Mouse (Mus musculus): ENCODE results near the gene Olfr1427. TPM values are rescaled to one million over a fixed set of nuclear protein-coding genes. Genes with fewer than 3 reads are reported as not detected.

Olfr1427 gene
- not detected for total RNA-seq (2023)

GRCm38 (mm10) chr19:12103234-12103633, at the start of gene Olfr1427:
Gene Olfr1427, minus strand, starts transcription at chr19:12103334.

GRCm38 (mm10) chr19:12123103-12123502, 20.0 kb upstream of the Olfr1427 start, which contains the start of gene Olfr76:
Gene Olfr76, minus strand, starts transcription at chr19:12123203.

GRCm38 (mm10) chr19:12115797-12116196, 12.7 kb upstream of the Olfr1427 start, which contains the start of gene Olfr1428:
Gene Olfr1428, minus strand, starts transcription at chr19:12115897.

GRCm38 (mm10) chr19:12091913-12092312, 11.2 kb downstream of the Olfr1427 start, which contains the start of gene Olfr1426:
Gene Olfr1426, minus strand, starts transcription at chr19:12092013.

DNA sequence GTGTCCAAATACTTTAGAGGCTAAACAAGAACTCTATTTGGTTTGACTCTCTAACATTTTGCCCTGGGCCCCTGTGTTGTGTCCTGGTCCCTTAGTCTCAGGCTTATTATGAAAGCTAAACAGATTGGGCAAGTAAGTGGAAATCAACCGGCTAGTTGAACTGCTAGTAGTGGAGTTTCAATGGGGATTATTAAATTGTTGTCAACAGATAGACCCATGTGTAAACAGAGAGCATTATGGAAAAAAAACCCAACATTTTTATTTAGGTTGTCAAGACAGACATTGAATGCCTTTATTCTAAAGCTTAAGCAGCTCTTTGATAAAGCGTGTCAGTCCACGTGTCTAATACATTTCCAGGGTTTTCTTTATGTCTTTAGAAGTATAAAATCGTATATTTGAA, 25.5 kb downstream of the Olfr1427 start, which contains the start of gene Olfr1425:
TSS of gene Olfr1425 (minus strand) at position 101 of the 400 bp plus-strand sequence.

GRCm38 (mm10) chr19:12062582-12062981, 40.6 kb downstream of the Olfr1427 start, which contains the start of gene Olfr1424:
Gene Olfr1424, minus strand, starts transcription at chr19:12062682.

Other genes with a start within 250 kb of the Olfr1427 start
- not detected for gene Olfr1418, start 242.3 kb downstream of the Olfr1427 start, total RNA-seq (2023)
- not detected for gene Olfr1419, start 228.2 kb downstream of the Olfr1427 start, total RNA-seq (2023)
- not detected for gene Olfr1420, start 216.8 kb downstream of the Olfr1427 start, total RNA-seq (2023)
- 10 to 100 TPM; 52.7 to 54.4 TPM for gene Patl1, start 190.9 kb downstream of the Olfr1427 start, total RNA-seq (2023)
- 10 to 100 TPM; 44.4 to 45.5 TPM for gene Osbp, start 137.4 kb downstream of the Olfr1427 start, total RNA-seq (2023)
- not detected for gene Olfr1423, start 62.0 kb downstream of the Olfr1427 start, total RNA-seq (2023)
- not detected for gene Olfr1424, start 40.7 kb downstream of the Olfr1427 start, total RNA-seq (2023)
- gene Olfr1425, start 25.6 kb downstream of the Olfr1427 start, total RNA-seq (2023): not detected
- not detected for gene Olfr1426, start 11.3 kb downstream of the Olfr1427 start, total RNA-seq (2023)
- gene Olfr1428, start 12.6 kb upstream of the Olfr1427 start, total RNA-seq (2023): not detected
- not detected for gene Olfr76, start 19.9 kb upstream of the Olfr1427 start, total RNA-seq (2023)
- not detected for gene Olfr1555-ps1, start 66.8 kb upstream of the Olfr1427 start, total RNA-seq (2023)
- gene Olfr1431, start 97.3 kb upstream of the Olfr1427 start, total RNA-seq (2023): not detected
- not detected for gene Olfr1432, start 129.3 kb upstream of the Olfr1427 start, total RNA-seq (2023)
- gene Olfr262, start 138.3 kb upstream of the Olfr1427 start, total RNA-seq (2023): not detected
- gene Olfr235, start 157.7 kb upstream of the Olfr1427 start, total RNA-seq (2023): not detected
- not detected for gene Olfr1434, start 176.5 kb upstream of the Olfr1427 start, total RNA-seq (2023)
- gene Olfr1436, start 195.8 kb upstream of the Olfr1427 start, total RNA-seq (2023): not detected
- not detected for gene Olfr1437, start 221.8 kb upstream of the Olfr1427 start, total RNA-seq (2023)
- not detected for gene Olfr1438-ps1, start 232.6 kb upstream of the Olfr1427 start, total RNA-seq (2023)